Comparison of ENCODE assay signal across 15 mouse cellular contexts in the genomic region with DNA sequence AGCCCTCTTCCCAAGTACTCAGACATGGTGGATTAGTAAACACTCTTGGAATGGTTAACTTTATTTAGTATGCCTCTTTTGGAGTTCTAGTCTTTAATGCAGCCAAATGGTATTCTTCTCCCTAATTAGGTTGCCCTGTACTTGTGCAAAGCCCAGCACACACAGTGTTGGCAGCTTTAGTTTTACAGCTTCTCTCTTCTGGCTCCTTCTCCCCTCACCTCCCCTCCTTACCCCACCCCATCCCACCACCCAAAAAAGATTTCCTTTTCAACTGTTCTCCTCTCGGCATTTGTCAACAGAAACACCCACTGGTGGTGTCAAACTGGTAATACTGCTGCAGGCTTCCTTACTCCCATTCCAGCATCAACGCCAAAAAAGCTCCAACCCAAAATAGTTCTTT. TPM values are rescaled to one million over a fixed set of nuclear protein-coding genes. Genes with fewer than 3 reads are reported as not detected.
DNase-seq lines count a peak whose midpoint lies in the region; ATAC-seq and TF ChIP-seq lines count a peak whose summit lies in the region.
"Had no signal": no experiment of that assay in that cellular context is flagged by ENCODE, and none has a peak within 500 bp of the region (broad histone marks: within the 10 kb centered on the region; RNA-seq: fewer than 3 reads in every experiment).

No protein-coding gene starts in this region.

- no peak for ATAC-seq in hindbrain, embryonic 11.5 days (ENCODE audit: low FRiP score)
- no peak for ATAC-seq in embryonic facial prominence, embryonic 14.5 days (ENCODE audit: low read depth)
- ATAC-seq in hindbrain, embryonic 12.5 days (ENCODE audit: low FRiP score) = no peak
- ATAC-seq in midbrain, postnatal 0 days (ENCODE audit: low FRiP score) = no peak
- ATAC-seq: CD4-positive, CD25-positive, alpha-beta regulatory T cell, adult 4 months; Patski had no signal

- no peak overlapping the region for H3K27ac ChIP-seq in hindbrain, embryonic 10.5 days
- no peak overlapping the region for H3K27ac ChIP-seq in hindbrain, embryonic 11.5 days (ENCODE audit: low read depth, low read length)
- no peak overlapping the region for H3K27ac ChIP-seq in embryonic facial prominence, embryonic 14.5 days (replicated peaks; ENCODE audit: low read depth, low read length)
- no peak overlapping the region for H3K27ac ChIP-seq in hindbrain, embryonic 12.5 days
- H3K27ac ChIP-seq in midbrain, postnatal 0 days (ENCODE audit: low read depth, low read length) = no peak overlapping the region
- no peak overlapping the region for H3K27ac ChIP-seq in kidney, adult 2 months (ENCODE audit: insufficient read depth, low read depth, low read length)
- H3K27ac ChIP-seq: kidney, postnatal 0 days; macrophage had no signal

- no peaks in the 10 kb centered on the region for H3K9me3 ChIP-seq in hindbrain, embryonic 10.5 days
- no peaks in the 10 kb centered on the region for H3K9me3 ChIP-seq in hindbrain, embryonic 11.5 days (ENCODE audit: control insufficient read depth, low read length)
- no peaks in the 10 kb centered on the region for H3K9me3 ChIP-seq in embryonic facial prominence, embryonic 14.5 days (ENCODE audit: control insufficient read depth, low read length)
- no peaks in the 10 kb centered on the region for H3K9me3 ChIP-seq in hindbrain, embryonic 12.5 days (replicated peaks)
- H3K9me3 ChIP-seq in midbrain, postnatal 0 days (ENCODE audit: low read length) = no peaks in the 10 kb centered on the region

- DNase-seq in hindbrain, embryonic 10.5 days (ENCODE audit: low spot score) = no peak
- no peak for DNase-seq in hindbrain, embryonic 11.5 days (ENCODE audit: low spot score)
- no peak for DNase-seq in embryonic facial prominence, embryonic 14.5 days (ENCODE audit: low spot score)
- DNase-seq in midbrain, postnatal 0 days (ENCODE audit: low spot score) = peak; percentile 0
- DNase-seq in gastrocnemius, postnatal 4 days (ENCODE audit: low spot score in 2 of 2) = no peak
- DNase-seq in right cerebral cortex, postnatal 25 days = no peak
- DNase-seq in kidney, adult 2 months = no peak
- DNase-seq: adrenal gland, adult 2 months; heart, postnatal 14 days; thymus, postnatal 36 days had no signal

- H3K4me3 ChIP-seq in hindbrain, embryonic 10.5 days = peak overlapping the region; percentile 65
- H3K4me3 ChIP-seq in hindbrain, embryonic 11.5 days (ENCODE audit: low read depth, low read length) = no peak overlapping the region
- no peak overlapping the region for H3K4me3 ChIP-seq in embryonic facial prominence, embryonic 14.5 days (ENCODE audit: low read depth, low read length)
- no peak overlapping the region for H3K4me3 ChIP-seq in hindbrain, embryonic 12.5 days
- H3K4me3 ChIP-seq in midbrain, postnatal 0 days (ENCODE audit: low read depth, low read length) = peak overlapping the region; percentile 60; the same call in 1 of the 2 replicates
- H3K4me3 ChIP-seq in kidney, adult 2 months (ENCODE audit: insufficient read depth, low read depth, low read length) = no peak overlapping the region

- no peak overlapping the region for H3K9ac ChIP-seq in hindbrain, embryonic 11.5 days (ENCODE audit: low read depth, low read length)
- H3K9ac ChIP-seq in embryonic facial prominence, embryonic 14.5 days (ENCODE audit: low read depth, low read length) = no peak overlapping the region
- H3K9ac ChIP-seq in hindbrain, embryonic 12.5 days = no peak overlapping the region
- no peak overlapping the region for H3K9ac ChIP-seq in midbrain, postnatal 0 days (replicated peaks; ENCODE audit: low read length, poor library complexity, severe bottlenecking)

- H3K36me3 ChIP-seq in hindbrain, embryonic 10.5 days = no peaks in the 10 kb centered on the region
- no peaks in the 10 kb centered on the region for H3K36me3 ChIP-seq in hindbrain, embryonic 11.5 days (ENCODE audit: control insufficient read depth, insufficient read depth, low read length)
- no peaks in the 10 kb centered on the region for H3K36me3 ChIP-seq in embryonic facial prominence, embryonic 14.5 days (ENCODE audit: control insufficient read depth, insufficient read depth, low read length)
- H3K36me3 ChIP-seq in hindbrain, embryonic 12.5 days = no peaks in the 10 kb centered on the region
- H3K36me3 ChIP-seq in midbrain, postnatal 0 days (ENCODE audit: insufficient read depth, low read length) = no peaks in the 10 kb centered on the region
- H3K36me3 ChIP-seq in kidney, adult 2 months (ENCODE audit: control insufficient read depth, insufficient read depth, low read length) = no peaks in the 10 kb centered on the region

- peaks cover 34% of the 10 kb centered on the region for H3K27me3 ChIP-seq in hindbrain, embryonic 10.5 days (ENCODE audit: insufficient read depth, poor library complexity, severe bottlenecking)
- 0 out of 2 replicates have a peak, but pooled peaks cover 4% of the 10 kb centered on the region for H3K27me3 ChIP-seq in hindbrain, embryonic 11.5 days (ENCODE audit: control insufficient read depth, insufficient read depth, low read length)
- H3K27me3 ChIP-seq in embryonic facial prominence, embryonic 14.5 days (replicated peaks; ENCODE audit: control insufficient read depth, insufficient read depth, low read length) = peaks cover 16% of the 10 kb centered on the region; the same call in 1 of the 2 replicates
- H3K27me3 ChIP-seq in hindbrain, embryonic 12.5 days = peaks cover 17% of the 10 kb centered on the region
- peaks cover 3% of the 10 kb centered on the region; the same call in 1 of the 2 replicates for H3K27me3 ChIP-seq in midbrain, postnatal 0 days (ENCODE audit: insufficient read depth, low read length)
- no peaks in the 10 kb centered on the region for H3K27me3 ChIP-seq in kidney, adult 2 months (replicated peaks; ENCODE audit: control insufficient read depth, insufficient read depth, low read length)

- no peak overlapping the region for H3K4me2 ChIP-seq in hindbrain, embryonic 11.5 days (replicated peaks; ENCODE audit: low read depth, low read length)
- H3K4me2 ChIP-seq in embryonic facial prominence, embryonic 14.5 days (ENCODE audit: low read depth, low read length) = peak overlapping the region; percentile 26
- peak overlapping the region; percentile 33 for H3K4me2 ChIP-seq in hindbrain, embryonic 12.5 days (replicated peaks)
- peak overlapping the region; percentile 40 for H3K4me2 ChIP-seq in midbrain, postnatal 0 days (ENCODE audit: low read depth, low read length, poor library complexity, severe bottlenecking)

- 39% methylated on average over 2 of the region's 2 CpGs for WGBS in hindbrain, embryonic 10.5 days
- 33% methylated on average over 2 of the region's 2 CpGs for WGBS in hindbrain, embryonic 11.5 days
- WGBS in embryonic facial prominence, embryonic 14.5 days = 43% methylated on average over 2 of the region's 2 CpGs
- WGBS in hindbrain, embryonic 12.5 days = 42% methylated on average over 2 of the region's 2 CpGs
- WGBS in midbrain, postnatal 0 days = 9% methylated on average over 2 of the region's 2 CpGs
- 58% methylated on average over 2 of the region's 2 CpGs for WGBS in kidney, adult 2 months

- H3K4me1 ChIP-seq in hindbrain, embryonic 10.5 days (replicated peaks) = peaks cover 12% of the 10 kb centered on the region; the same call in 1 of the 2 replicates
- H3K4me1 ChIP-seq in hindbrain, embryonic 11.5 days (replicated peaks; ENCODE audit: control insufficient read depth, insufficient read depth, low read length) = no peaks in the 10 kb centered on the region
- no peaks in the 10 kb centered on the region for H3K4me1 ChIP-seq in embryonic facial prominence, embryonic 14.5 days (ENCODE audit: control insufficient read depth, insufficient read depth, low read length)
- 0 out of 2 replicates have a peak, but pooled peaks cover 2% of the 10 kb centered on the region for H3K4me1 ChIP-seq in hindbrain, embryonic 12.5 days
- H3K4me1 ChIP-seq in midbrain, postnatal 0 days (ENCODE audit: insufficient read depth, low read length) = no peaks in the 10 kb centered on the region
- H3K4me1 ChIP-seq in kidney, adult 2 months (ENCODE audit: control insufficient read depth, insufficient read depth, low read length) = no peaks in the 10 kb centered on the region

- no peak for TF ChIP-seq CTCF in midbrain, postnatal 0 days (IDR thresholded peaks at IDR 0.05)
- no peak for TF ChIP-seq CTCF in kidney, adult 2 months (conservative IDR thresholded peaks at IDR 0.05; ENCODE audit: insufficient read depth, insufficient read length, low read depth, low read length)

- TF ChIP-seq POLR2A in kidney, adult 2 months (IDR thresholded peaks at IDR 0.05; ENCODE audit: low read depth, low read length) = no peak

RNA-seq across cellular contexts. Expression of a gene that starts 1.8 kb away (rescaled TPM):
- polyA plus RNA-seq in hindbrain, embryonic 10.5 days (2016; fragmentation: Nextera tagmentation; extraction: Ambion mirVana) = 2.2 and 2.3 TPM in 2 replicates
- 3.3 and 4.8 TPM in 2 replicates for polyA plus RNA-seq in hindbrain, embryonic 11.5 days (2014; fragmentation: Nextera tagmentation; extraction: Ambion mirVana)
- 3.0 and 3.7 TPM in 2 replicates for polyA plus RNA-seq in embryonic facial prominence, embryonic 14.5 days (2014; fragmentation: Nextera tagmentation; extraction: Ambion mirVana)
- 2.5 and 2.7 TPM in 2 replicates for polyA plus RNA-seq in hindbrain, embryonic 12.5 days (2016; fragmentation: Nextera tagmentation; extraction: Ambion mirVana)
- total RNA-seq in midbrain, postnatal 0 days (2014; rRNA removed) = 15.4 and 18.3 TPM in 2 replicates
- 3.4 and 3.7 TPM in 2 replicates for polyA plus RNA-seq in midbrain, postnatal 0 days (2015; fragmentation: Nextera tagmentation; extraction: Ambion mirVana)
- total RNA-seq in gastrocnemius, postnatal 4 days (2021) = 1 to 10 TPM; 2.2 to 2.8 TPM
- 1.5 and 1.6 TPM in 2 replicates for polyA plus RNA-seq in kidney, adult 2 months (2012; rRNA removed)

Comparison
In these comparisons a context has a peak if more than half of its experiments do, and no peak if none do; other contexts are left out.
1. H3K4me3 ChIP-seq: peak in hindbrain, embryonic 10.5 days (single experiment) and midbrain, postnatal 0 days (single experiment); none in hindbrain, embryonic 11.5 days (single experiment), embryonic facial prominence, embryonic 14.5 days (single experiment), hindbrain, embryonic 12.5 days (single experiment) and kidney, adult 2 months (single experiment).